Mouse (Mus musculus): ENCODE measurements around the gene Fam71e1.

DNA sequence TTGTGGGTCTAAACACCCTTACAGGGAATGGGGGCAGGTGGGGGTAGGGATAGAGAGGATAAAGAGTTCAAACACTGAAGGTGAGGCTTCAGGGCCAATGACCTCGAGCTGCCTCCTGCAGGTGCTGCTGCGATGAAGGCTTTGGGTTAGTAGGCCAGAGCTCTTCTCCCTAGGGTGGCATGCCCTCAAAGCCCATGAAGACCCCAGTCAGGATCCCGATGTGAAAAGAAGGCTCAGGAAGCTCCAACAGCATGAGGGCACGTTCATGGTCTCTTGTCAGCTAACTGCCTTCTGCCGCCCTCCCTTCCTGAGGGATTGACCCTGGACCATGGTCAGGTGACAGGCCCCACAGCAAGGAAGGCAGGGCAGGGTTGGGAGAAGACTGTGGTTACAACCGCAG, 36.3 kb upstream of the Fam71e1 start:
- TF ChIP-seq CTCF (conservative IDR thresholded peaks at IDR 0.05; ENCODE audit: low read length) (no peak), NANOG (IDR thresholded peaks at IDR 0.05; ENCODE audit: borderline replicate concordance, low read length) (no peak), POU5F1 (IDR thresholded peaks at IDR 0.05; ENCODE audit: borderline replicate concordance, low read length) (no peak)
